Comparison of ENCODE assay signal across 7 mouse cellular contexts in genomic region chr15:6874601-6875019, GRCm38 (mm10). TPM values are rescaled to one million over a fixed set of nuclear protein-coding genes. Genes with fewer than 3 reads are reported as not detected.
DNase-seq lines count a peak whose midpoint lies in the region; ATAC-seq and TF ChIP-seq lines count a peak whose summit lies in the region.

Gene Osmr (minus strand): TSS chr15:6874969.

- H3K27ac ChIP-seq in CH12.LX (ENCODE audit: insufficient read depth, low read depth) = no peak within 1 kb of the TSS
- peak within 1 kb of the TSS; percentile 53 for H3K27ac ChIP-seq in heart, embryonic 15.5 days
- no peak within 1 kb of the TSS for H3K27ac ChIP-seq in liver, embryonic 12.5 days

- H3K79me2 ChIP-seq in CH12.LX (replicated peaks; ENCODE audit: control insufficient read depth, extremely low read depth, insufficient read depth, poor library complexity, severe bottlenecking) = no peaks in the 10 kb centered on the region

- no peak for TF ChIP-seq POLR2A in CH12.LX (IDR thresholded peaks at IDR 0.05; ENCODE audit: low read depth, low read length)

- no peak for TF ChIP-seq RAD21 in CH12.LX (IDR thresholded peaks at IDR 0.05; ENCODE audit: low read depth, low read length)

- in situ Hi-C loops in CH12.LX (cut with MboI; ENCODE audit: low pct_ligation_motif_present, low pct_unique_long_range_greater_than_20kb, low sequenced_read_pairs) = no loop called here

- WGBS in heart, embryonic 15.5 days = 6% methylated on average over 16 of the region's 16 CpGs
- WGBS in liver, embryonic 12.5 days (ENCODE audit: insufficient replicate concordance) = 8% methylated on average over 16 of the region's 16 CpGs

- peaks cover 2% of the 10 kb centered on the region for H3K27me3 ChIP-seq in CH12.LX (replicated peaks)
- no peaks in the 10 kb centered on the region for H3K27me3 ChIP-seq in heart, embryonic 15.5 days
- peaks cover 61% of the 10 kb centered on the region for H3K27me3 ChIP-seq in liver, embryonic 12.5 days (replicated peaks)

- dilution Hi-C loops in CH12.LX (cut with MboI; ENCODE audit: extremely low pct_ligation_motif_present, extremely low pct_unique_long_range_greater_than_20kb, low sequenced_read_pairs) = no loop called here

- H3K9me3 ChIP-seq in CH12.LX (replicated peaks; ENCODE audit: low read length) = no peaks in the 10 kb centered on the region
- no peaks in the 10 kb centered on the region for H3K9me3 ChIP-seq in heart, embryonic 15.5 days (replicated peaks)
- no peaks in the 10 kb centered on the region for H3K9me3 ChIP-seq in liver, embryonic 12.5 days (replicated peaks)

- no peak within 1 kb of the TSS for H3K4me3 ChIP-seq in CH12.LX (replicated peaks in 1 of 3; ENCODE audit: low read depth in 2 of 3, low read length in 2 of 3, poor library complexity in 1 of 3)
- H3K4me3 ChIP-seq in heart, embryonic 15.5 days = peak within 1 kb of the TSS; percentile 52
- peak within 1 kb of the TSS; percentile 45 for H3K4me3 ChIP-seq in liver, embryonic 12.5 days

- H3K36me3 ChIP-seq in CH12.LX (replicated peaks in 1 of 2; ENCODE audit: control insufficient read depth in 1 of 2, insufficient read depth in 1 of 2, low read length in 1 of 2) = no peaks in the 10 kb centered on the region
- H3K36me3 ChIP-seq in heart, embryonic 15.5 days = no peaks in the 10 kb centered on the region
- no peaks in the 10 kb centered on the region for H3K36me3 ChIP-seq in liver, embryonic 12.5 days

- no peak for TF ChIP-seq CTCF in CH12.LX (conservative IDR thresholded peaks at IDR 0.05 in 1 of 2, IDR thresholded peaks at IDR 0.05 in 1 of 2; ENCODE audit: low read depth in 2 of 2, low read length in 2 of 2)

- no peak within 1 kb of the TSS for H3K9ac ChIP-seq in CH12.LX (ENCODE audit: insufficient read depth, low read depth)
- H3K9ac ChIP-seq in heart, embryonic 15.5 days = peak within 1 kb of the TSS; percentile 63
- no peak within 1 kb of the TSS for H3K9ac ChIP-seq in liver, embryonic 12.5 days

- peaks cover 9 to 14% of the 10 kb centered on the region in 2 experiments for H3K4me1 ChIP-seq in CH12.LX (ENCODE audit: control insufficient read depth in 1 of 2, insufficient read depth in 2 of 2)
- H3K4me1 ChIP-seq in heart, embryonic 15.5 days (replicated peaks) = peaks cover 13% of the 10 kb centered on the region
- H3K4me1 ChIP-seq in liver, embryonic 12.5 days = peaks cover 7% of the 10 kb centered on the region; the same call in 1 of the 2 replicates

- no peak for TF ChIP-seq EP300 in CH12.LX (IDR thresholded peaks at IDR 0.05; ENCODE audit: low read length)

- no peak for ATAC-seq in heart, embryonic 15.5 days (replicated peaks; ENCODE audit: insufficient number of reproducible peaks, insufficient read depth, low FRiP score, low read depth)
- ATAC-seq in liver, embryonic 12.5 days = no peak

- H3K4me2 ChIP-seq in CH12.LX (ENCODE audit: insufficient read depth, low read depth, poor library complexity, severe bottlenecking) = 0 out of 2 replicates have a peak within 1 kb of the TSS, but pooled peaks have one; percentile 3
- peak within 1 kb of the TSS; percentile 91 for H3K4me2 ChIP-seq in heart, embryonic 15.5 days
- peak within 1 kb of the TSS; percentile 66 for H3K4me2 ChIP-seq in liver, embryonic 12.5 days

- DNase-seq in CH12.LX (ENCODE audit: extremely low read depth) = no peak
- DNase-seq in MEL-GATA-1-ER (ENCODE audit: extremely low read depth, low read depth) = peak; percentile 7
- DNase-seq in retina, postnatal 1 day = peak; percentile 11
- DNase-seq in adrenal gland, adult (ENCODE audit: inconsistent age in 2 of 2, low spot score in 1 of 2) = no peak
- DNase-seq in frontal cortex, postnatal 14 days (ENCODE audit: low spot score in 2 of 2) = no peak

TF ChIP-seq in CH12.LX, 34 proteins besides CTCF, POLR2A, EP300 and RAD21:
- TF ChIP-seq UBTF (IDR thresholded peaks at IDR 0.05; ENCODE audit: low read depth, low read length) (no peak), GABPA (IDR thresholded peaks at IDR 0.05; ENCODE audit: insufficient replicate concordance, low read depth, low read length) (no peak), MXI1 (IDR thresholded peaks at IDR 0.05; ENCODE audit: low read depth, low read length) (no peak), NRF1 (IDR thresholded peaks at IDR 0.05; ENCODE audit: low read depth, low read length) (no peak), SIN3A (IDR thresholded peaks at IDR 0.05; ENCODE audit: low read length) (no peak), RCOR1 (conservative IDR thresholded peaks at IDR 0.05; ENCODE audit: low read depth, low read length) (no peak), JUND (conservative IDR thresholded peaks at IDR 0.05; ENCODE audit: low read depth, low read length) (no peak), E2F4 (IDR thresholded peaks at IDR 0.05; ENCODE audit: insufficient replicate concordance, low read depth, low read length) (no peak), ZMIZ1 (IDR thresholded peaks at IDR 0.05; ENCODE audit: low read depth, low read length) (no peak), MEF2A (IDR thresholded peaks at IDR 0.05; ENCODE audit: borderline replicate concordance, low read depth, low read length) (no peak), USF2 (conservative IDR thresholded peaks at IDR 0.05; ENCODE audit: low read depth, low read length) (no peak), MAFK (IDR thresholded peaks at IDR 0.05; ENCODE audit: insufficient replicate concordance, low read length) (no peak)

RNA-seq across cellular contexts. Expression of gene Osmr, which starts in this region (rescaled TPM):
- total RNA-seq in CH12.LX (2012; rRNA removed) (not detected in 2 replicates), CH12.LX (2014; rRNA removed) (not detected in 2 replicates)
- polyA plus RNA-seq in CH12.LX (2012; ENCODE audit: insufficient read length, low read depth) = not detected in 2 replicates
- polyA plus RNA-seq in heart, embryonic 15.5 days (2015; fragmentation: Nextera tagmentation; extraction: Ambion mirVana) = 3.2 and 4.8 TPM in 2 replicates
- 0.10 and 0.13 TPM in 2 replicates for polyA plus RNA-seq in liver, embryonic 12.5 days (2016; fragmentation: Nextera tagmentation; extraction: Ambion mirVana)

Comparison
In these comparisons a context has a peak if more than half of its experiments do, and no peak if none do; other contexts are left out.
1. DNase-seq: peak in MEL-GATA-1-ER (single experiment) and retina, postnatal 1 day (single experiment); none in CH12.LX (single experiment), adrenal gland, adult (0 of 2) and frontal cortex, postnatal 14 days (0 of 2).
2. H3K4me2 ChIP-seq: peak in every context shown above with its lines; median percentile 91 in heart, embryonic 15.5 days; 66 in liver, embryonic 12.5 days; 3 in CH12.LX.
3. H3K4me3 ChIP-seq: peak in heart, embryonic 15.5 days (single experiment) and liver, embryonic 12.5 days (single experiment); none in CH12.LX (0 of 3).